Mouse (Mus musculus): ENCODE data around the gene Sh3bgrl3.

DNA sequence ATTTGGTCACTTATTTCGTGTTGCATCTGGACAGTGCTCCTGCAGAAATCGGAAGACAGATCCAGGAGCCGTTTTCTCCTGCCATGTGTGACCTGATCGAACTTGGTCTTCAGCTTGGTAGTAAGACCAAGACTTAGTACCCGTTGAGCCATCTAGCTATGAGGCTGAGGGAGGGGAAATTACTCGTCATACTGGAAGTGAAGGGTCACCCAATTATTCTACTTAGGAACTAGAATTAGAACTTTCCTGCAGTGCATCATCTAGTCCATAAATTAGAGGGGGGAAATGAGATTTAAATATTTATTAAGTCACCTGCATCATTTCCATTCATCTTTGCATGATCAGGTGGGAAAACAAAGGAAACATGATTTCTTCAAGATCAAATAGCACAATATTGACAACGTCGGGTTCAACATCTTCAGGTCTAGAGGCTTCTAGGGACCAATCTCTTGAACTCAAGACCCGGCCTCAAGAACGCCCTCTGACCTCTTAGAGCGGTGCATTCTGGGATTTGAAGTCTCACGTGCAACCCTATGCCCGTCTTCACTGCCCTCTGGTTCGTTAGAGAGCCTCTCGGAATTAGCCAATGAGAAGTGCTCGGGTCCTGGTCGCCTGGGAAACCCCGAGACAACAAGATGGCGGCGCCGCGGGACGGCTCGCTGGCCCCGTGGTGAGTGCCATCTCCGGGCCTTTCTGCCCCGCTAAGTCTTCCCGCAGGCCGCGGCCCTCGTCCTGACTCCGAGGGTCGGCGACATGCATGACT is 26.4 kb downstream of the Sh3bgrl3 start, which contains the start of gene Ubxn11:
- no peak for TF ChIP-seq CTCF (IDR thresholded peaks at IDR 0.05; ENCODE audit: low read depth, low read length)
- no peak for TF ChIP-seq POLR2AphosphoS5 (IDR thresholded peaks at IDR 0.05; ENCODE audit: insufficient replicate concordance, low read depth, low read length)
- no peak for TF ChIP-seq GATA1 (IDR thresholded peaks at IDR 0.05; ENCODE audit: borderline replicate concordance, low read length)

Data from G1E (cell line).